Mouse (Mus musculus) hindbrain, embryonic 13.5 days (tissue): ENCODE measurements at regions not wholly inside any gene's neighbourhood (a gene's known extent, or its start where the extent isn't known, plus 50 kb on each side); places are given as distances from the start of the nearest gene placed in this dataset.

Experiments
- ATAC-seq: fragments of 200-750 bp; cut with Nextera tagmentation; 2 replicates; pipeline ENCODE4 v1.8.0; 2017; ENCODE audit warnings: moderate TSS enrichment; ENCODE audit not compliant: low FRiP score
- H3K27ac ChIP-seq: fragments of 300-500 bp; sonication (generic); 2 replicates; pipeline ENCODE4 v1.5.1; 2015; ENCODE audit warnings: inconsistent platforms, mild to moderate bottlenecking, moderate library complexity
- H3K27me3 ChIP-seq: fragments of 300-500 bp; sonication (generic); 2 replicates; pipeline ENCODE4 v1.6.1; 2015; ENCODE audit warnings: mild to moderate bottlenecking, inconsistent platforms
- H3K36me3 ChIP-seq: fragments of 300-500 bp; sonication (generic); 2 replicates; pipeline ENCODE4 v1.6.1; 2015; ENCODE audit warnings: mild to moderate bottlenecking, inconsistent platforms
- H3K4me1 ChIP-seq: fragments of 300-500 bp; sonication (generic); replicated peaks from 2 replicates; pipeline ENCODE4 v1.6.1; 2015; ENCODE audit warnings: inconsistent platforms
- H3K4me2 ChIP-seq: fragments of 300-500 bp; sonication (generic); 2 replicates; pipeline ENCODE4 v1.6.1; 2015; ENCODE audit warnings: inconsistent platforms, mild to moderate bottlenecking, moderate library complexity
- H3K4me3 ChIP-seq: fragments of 300-500 bp; sonication (generic); 2 replicates; pipeline ENCODE4 v1.5.1; 2015; ENCODE audit warnings: mild to moderate bottlenecking, inconsistent platforms
- H3K9ac ChIP-seq: fragments of 300-500 bp; sonication (generic); 2 replicates; pipeline ENCODE4 v1.6.1; 2015; ENCODE audit warnings: mild to moderate bottlenecking, inconsistent platforms
- H3K9me3 ChIP-seq: fragments of 300-500 bp; sonication (generic); 2 replicates; pipeline ENCODE4 v1.6.1; 2016; ENCODE audit warnings: inconsistent platforms
- WGBS: fragments of 180-500 bp; shearing (Covaris S2); methylation state at CpG from one replicate; pipeline ENCODE4 v1.1.7; 2015; 5-methylcytosine and 5-hydroxymethylcytosine counted together

- no peaks in the 10 kb centered on the region for H3K9me3 ChIP-seq
- WGBS = 40% methylated on average over 3 of the region's 3 CpGs
- H3K4me1 ChIP-seq = no peaks in the 10 kb centered on the region
- H3K4me3 ChIP-seq = no peak overlapping the region
- no peaks in the 10 kb centered on the region for H3K27me3 ChIP-seq
- H3K9ac ChIP-seq = no peak overlapping the region
- ATAC-seq = no peak
- no peak overlapping the region for H3K4me2 ChIP-seq
- H3K36me3 ChIP-seq = no peaks in the 10 kb centered on the region
- no peak overlapping the region for H3K27ac ChIP-seq
Measured at GRCm38 (mm10) chr16:24128566-24128965, 139.9 kb upstream of the Bcl6 start.

GRCm38 (mm10) chr16:24124766-24125165 lies 136.1 kb upstream of the Bcl6 start:
- H3K36me3 ChIP-seq = no peaks in the 10 kb centered on the region
- H3K4me2 ChIP-seq = no peak overlapping the region
- ATAC-seq = no peak
- 87% methylated on average over 5 of the region's 5 CpGs for WGBS
- H3K4me3 ChIP-seq = no peak overlapping the region
- H3K9me3 ChIP-seq = no peaks in the 10 kb centered on the region
- H3K27ac ChIP-seq = no peak overlapping the region
- H3K9ac ChIP-seq = no peak overlapping the region
- no peaks in the 10 kb centered on the region for H3K4me1 ChIP-seq
- H3K27me3 ChIP-seq = no peaks in the 10 kb centered on the region

DNA sequence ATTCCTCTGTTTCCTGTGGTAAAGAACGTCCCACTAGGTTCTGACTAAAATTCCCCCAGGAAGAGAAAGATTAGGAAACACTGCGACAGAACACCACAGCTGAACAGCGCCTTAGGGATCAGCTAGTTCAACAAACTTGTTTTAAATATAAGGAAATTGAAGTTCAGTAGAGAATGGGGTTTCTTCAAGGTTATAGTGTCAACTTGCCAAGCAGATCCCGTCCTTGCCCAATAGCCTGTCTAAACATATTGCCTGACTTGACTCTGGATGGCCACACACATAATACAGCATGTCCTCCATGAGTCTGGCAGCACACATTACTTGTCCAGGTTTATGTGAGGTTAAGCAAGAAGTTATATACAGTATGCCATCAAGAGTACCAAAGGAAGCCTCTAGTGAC lies 135.4 kb upstream of the Bcl6 start:
- Histone ChIP-seq H3K4me3 (no peak overlapping the region), H3K27ac (no peak overlapping the region), H3K27me3 (no peaks in the 10 kb centered on the region), H3K9me3 (no peaks in the 10 kb centered on the region), H3K36me3 (no peaks in the 10 kb centered on the region), H3K4me2 (no peak overlapping the region), H3K4me1 (no peaks in the 10 kb centered on the region), H3K9ac (no peak overlapping the region)
- WGBS = 86% methylated on average over 4 of the region's 4 CpGs
- ATAC-seq = no peak

GRCm38 (mm10) chr16:24121633-24122032 lies 133.0 kb upstream of the Bcl6 start:
- Histone ChIP-seq H3K9me3 (no peaks in the 10 kb centered on the region), H3K9ac (no peak overlapping the region), H3K4me2 (no peak overlapping the region), H3K4me1 (no peaks in the 10 kb centered on the region), H3K36me3 (no peaks in the 10 kb centered on the region), H3K27ac (no peak overlapping the region), H3K27me3 (no peaks in the 10 kb centered on the region), H3K4me3 (no peak overlapping the region)
- ATAC-seq = no peak
- WGBS = 95% methylated on average over 6 of the region's 6 CpGs

DNA sequence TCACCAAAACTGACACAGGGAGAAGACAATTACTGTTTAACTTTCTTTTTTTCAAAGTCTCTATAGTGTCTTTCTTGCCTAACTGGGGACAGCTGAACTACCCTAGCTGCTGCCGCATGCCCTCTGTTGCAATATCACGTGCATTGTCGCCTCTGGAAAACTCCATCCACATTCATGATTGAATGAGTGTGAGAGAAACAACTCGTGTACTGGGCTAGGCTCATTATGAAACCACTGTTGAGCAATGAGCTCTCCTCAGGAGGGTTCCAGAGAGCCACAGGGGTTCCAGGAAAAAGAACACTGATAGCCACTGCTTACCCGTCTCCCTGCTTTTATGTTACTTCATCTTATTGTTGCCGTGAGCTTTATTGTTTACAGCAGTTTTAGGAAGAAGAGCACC lies 132.2 kb upstream of the Bcl6 start:
- H3K27ac ChIP-seq = no peak overlapping the region
- 52% methylated on average over 6 of the region's 6 CpGs for WGBS
- no peak for ATAC-seq
- no peak overlapping the region for H3K9ac ChIP-seq
- no peak overlapping the region for H3K4me2 ChIP-seq
- no peaks in the 10 kb centered on the region for H3K36me3 ChIP-seq
- H3K27me3 ChIP-seq = no peaks in the 10 kb centered on the region
- no peak overlapping the region for H3K4me3 ChIP-seq
- H3K9me3 ChIP-seq = no peaks in the 10 kb centered on the region
- H3K4me1 ChIP-seq = no peaks in the 10 kb centered on the region

GRCm38 (mm10) chr16:24118487-24118886 lies 129.8 kb upstream of the Bcl6 start:
- Histone ChIP-seq H3K9ac (no peak overlapping the region), H3K4me1 (no peaks in the 10 kb centered on the region), H3K36me3 (no peaks in the 10 kb centered on the region), H3K27me3 (no peaks in the 10 kb centered on the region), H3K4me2 (no peak overlapping the region), H3K27ac (no peak overlapping the region), H3K9me3 (no peaks in the 10 kb centered on the region), H3K4me3 (no peak overlapping the region)
- no peak for ATAC-seq
- 86% methylated on average over 2 of the region's 2 CpGs for WGBS

DNA sequence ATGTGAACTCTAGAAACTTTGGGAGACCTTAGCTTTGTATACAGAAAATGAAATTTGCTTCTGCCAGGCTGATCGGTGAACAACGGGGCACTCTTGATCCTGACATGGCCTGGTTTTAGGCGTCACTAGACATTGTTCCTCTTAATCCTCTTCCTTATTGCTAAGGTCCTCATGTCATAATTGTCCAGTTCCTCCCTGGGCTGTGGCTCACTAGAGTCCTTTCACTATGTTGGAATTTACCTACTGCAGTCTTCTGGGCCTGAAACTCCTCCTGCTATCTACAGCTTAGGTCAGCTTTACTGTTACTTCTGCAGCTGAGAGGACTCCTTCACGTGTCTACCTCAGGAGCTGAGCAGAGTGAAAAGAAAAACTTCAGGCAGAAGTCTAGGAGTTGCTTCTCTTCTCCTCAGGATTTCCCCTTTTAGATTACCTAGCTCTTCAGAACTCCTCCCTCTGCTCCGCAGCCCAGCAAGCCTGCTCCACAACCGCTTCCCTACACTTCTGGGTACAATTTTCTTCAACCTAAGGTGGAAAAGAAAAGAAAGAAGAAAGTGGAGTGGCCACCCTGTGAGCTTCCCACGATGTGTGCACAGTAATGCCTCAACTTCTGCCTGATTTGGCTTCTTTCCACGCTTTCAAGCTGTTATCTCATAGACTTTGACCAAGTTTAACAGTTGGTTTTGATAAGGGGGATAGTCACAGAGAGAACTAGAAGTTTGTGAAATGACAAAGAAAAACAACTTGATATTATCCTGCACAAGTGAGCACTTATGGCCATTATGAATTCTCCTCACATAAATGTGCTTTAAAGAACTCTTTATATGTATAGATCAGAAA lies 114.4 kb upstream of the Bcl6 start:
- Histone ChIP-seq H3K27me3 (no peaks in the 10 kb centered on the region), H3K36me3 (no peaks in the 10 kb centered on the region), H3K4me3 (no peak overlapping the region), H3K9ac (no peak overlapping the region), H3K4me2 (no peak overlapping the region), H3K9me3 (no peaks in the 10 kb centered on the region), H3K27ac (no peak overlapping the region), H3K4me1 (0 out of 2 replicates have a peak, but pooled peaks cover under 1% of the 10 kb centered on the region)
- WGBS = 87% methylated on average over 8 of the region's 8 CpGs
- ATAC-seq = no peak

DNA sequence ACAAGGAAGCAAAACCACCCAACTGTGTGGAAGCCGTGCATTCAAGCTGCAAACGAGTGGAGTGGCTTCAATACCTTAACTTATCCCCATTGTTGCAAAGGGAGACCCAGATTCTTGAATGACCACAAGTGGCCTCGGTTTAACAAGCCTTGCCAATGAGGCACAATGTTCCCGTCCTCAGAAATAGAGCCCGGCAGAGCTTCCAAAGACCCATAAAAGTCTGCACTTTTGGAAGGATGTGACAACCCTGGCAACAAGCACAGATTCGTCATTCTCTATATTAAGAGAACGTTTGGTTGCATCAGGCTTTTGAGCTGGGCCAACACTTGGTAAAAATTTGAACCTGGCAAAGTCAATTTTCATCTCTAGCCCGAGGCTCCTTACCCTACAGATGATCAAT lies 108.9 kb upstream of the Bcl6 start:
- 63% methylated on average over 8 of the region's 8 CpGs for WGBS
- Histone ChIP-seq H3K4me2 (no peak overlapping the region), H3K9me3 (no peaks in the 10 kb centered on the region), H3K4me1 (no peaks in the 10 kb centered on the region), H3K4me3 (no peak overlapping the region), H3K36me3 (no peaks in the 10 kb centered on the region), H3K9ac (no peak overlapping the region), H3K27me3 (no peaks in the 10 kb centered on the region), H3K27ac (no peak overlapping the region)
- ATAC-seq = no peak

DNA sequence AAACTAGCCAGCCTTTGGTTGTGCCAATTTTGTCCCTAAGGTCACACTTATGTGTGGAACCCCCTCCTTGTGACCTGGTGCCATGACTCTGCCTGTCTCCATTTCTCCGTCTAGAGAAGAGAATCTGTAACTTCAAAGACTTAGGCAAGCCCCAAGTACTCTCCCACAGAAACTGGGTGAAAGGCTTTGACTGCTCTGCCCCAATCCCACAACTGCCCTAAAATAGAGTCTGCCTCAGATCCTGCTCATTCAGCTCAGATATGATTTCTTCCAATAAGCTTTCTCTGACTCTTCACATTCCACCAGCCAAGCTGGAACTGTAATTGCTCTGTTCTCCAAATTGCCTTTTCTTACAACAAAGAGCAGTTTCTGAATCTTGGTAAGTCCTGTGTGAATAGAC lies 107.4 kb upstream of the Bcl6 start:
- no peak for ATAC-seq
- Histone ChIP-seq H3K4me2 (no peak overlapping the region), H3K9me3 (no peaks in the 10 kb centered on the region), H3K4me1 (no peaks in the 10 kb centered on the region), H3K4me3 (no peak overlapping the region), H3K27ac (no peak overlapping the region), H3K9ac (no peak overlapping the region), H3K36me3 (no peaks in the 10 kb centered on the region), H3K27me3 (no peaks in the 10 kb centered on the region)
- 96% methylated on average over 1 of the region's 1 CpGs for WGBS

DNA sequence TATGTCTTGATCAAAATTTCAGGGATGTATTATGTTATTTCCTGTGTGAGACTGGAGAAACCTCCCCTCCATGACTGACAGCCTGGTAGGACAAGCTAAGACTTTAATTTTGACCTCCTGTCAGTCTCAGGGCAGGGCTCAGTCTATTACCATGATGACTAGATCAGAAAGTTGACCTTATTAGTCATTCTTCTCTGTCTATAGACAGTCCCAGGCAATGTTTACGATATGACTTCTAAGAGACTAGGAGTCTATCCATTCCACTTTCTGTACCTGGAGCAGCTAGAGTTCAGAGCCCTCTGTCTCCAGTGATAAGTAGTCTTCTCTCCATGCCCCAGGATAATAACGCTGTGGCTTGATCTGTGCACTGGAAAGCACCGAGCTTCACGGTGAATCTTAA lies 107.0 kb upstream of the Bcl6 start:
- H3K4me1 ChIP-seq = no peaks in the 10 kb centered on the region
- H3K4me3 ChIP-seq = no peak overlapping the region
- H3K36me3 ChIP-seq = no peaks in the 10 kb centered on the region
- H3K9ac ChIP-seq = no peak overlapping the region
- WGBS = 95% methylated on average over 4 of the region's 4 CpGs
- no peak overlapping the region for H3K27ac ChIP-seq
- H3K27me3 ChIP-seq = no peaks in the 10 kb centered on the region
- no peaks in the 10 kb centered on the region for H3K9me3 ChIP-seq
- ATAC-seq = no peak
- H3K4me2 ChIP-seq = no peak overlapping the region

DNA sequence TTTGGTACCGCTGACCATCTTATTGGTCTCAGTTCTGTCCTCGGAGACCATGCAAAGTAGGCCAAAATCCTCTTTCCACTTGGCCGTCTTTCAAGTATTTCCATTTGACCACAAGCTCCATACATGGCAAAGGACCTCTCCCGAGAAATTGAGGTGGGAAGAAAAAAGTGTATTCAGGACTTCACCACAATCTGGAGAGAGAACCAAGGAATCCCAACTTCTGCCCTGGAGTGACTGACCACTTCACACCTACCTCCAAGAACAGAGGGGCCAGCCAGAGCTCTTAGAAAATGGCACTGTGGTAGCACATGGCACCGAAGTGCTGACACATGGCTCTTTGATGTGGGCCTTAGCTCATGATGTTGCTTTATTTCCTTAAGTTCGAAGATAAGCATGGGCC lies 105.9 kb upstream of the Bcl6 start:
- no peak for ATAC-seq
- no peaks in the 10 kb centered on the region for H3K36me3 ChIP-seq
- WGBS = 94% methylated on average over 6 of the region's 6 CpGs
- H3K4me2 ChIP-seq = no peak overlapping the region
- no peaks in the 10 kb centered on the region for H3K9me3 ChIP-seq
- no peak overlapping the region for H3K4me3 ChIP-seq
- H3K27me3 ChIP-seq = no peaks in the 10 kb centered on the region
- no peak overlapping the region for H3K9ac ChIP-seq
- no peak overlapping the region for H3K27ac ChIP-seq
- no peaks in the 10 kb centered on the region for H3K4me1 ChIP-seq

DNA sequence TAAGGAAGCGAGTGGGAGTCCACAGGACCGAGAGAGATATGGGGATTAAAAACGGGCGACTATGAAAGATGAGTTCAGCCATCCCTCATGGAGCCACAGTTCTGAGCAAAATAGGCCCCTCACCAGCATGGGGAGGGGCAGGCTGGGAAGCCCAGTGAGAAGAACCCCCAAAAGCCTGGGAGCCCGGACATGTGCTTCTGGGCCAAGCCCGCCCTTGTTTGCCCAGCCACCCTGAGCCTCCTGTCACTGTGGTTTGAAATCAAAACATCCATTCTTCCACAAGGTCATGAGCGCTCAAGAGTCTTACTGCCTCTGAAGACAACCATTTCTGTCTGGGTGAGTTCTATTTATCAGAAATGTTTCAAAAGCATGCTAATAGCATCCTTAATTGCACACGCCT lies 105.0 kb upstream of the Bcl6 start:
- H3K36me3 ChIP-seq = no peaks in the 10 kb centered on the region
- no peak overlapping the region for H3K4me2 ChIP-seq
- no peak overlapping the region for H3K4me3 ChIP-seq
- H3K27me3 ChIP-seq = no peaks in the 10 kb centered on the region
- H3K4me1 ChIP-seq = no peaks in the 10 kb centered on the region
- 90% methylated on average over 8 of the region's 8 CpGs for WGBS
- H3K9ac ChIP-seq = no peak overlapping the region
- ATAC-seq = no peak
- no peaks in the 10 kb centered on the region for H3K9me3 ChIP-seq
- H3K27ac ChIP-seq = no peak overlapping the region
